Mouse (Mus musculus) midbrain, embryonic 13.5 days (tissue): ENCODE measurements around the gene Prkd2. TPM values are rescaled to one million over a fixed set of nuclear protein-coding genes. Genes with fewer than 3 reads are reported as not detected.

Experiments used
- ATAC-seq: fragments of 200-750 bp; cut with Nextera tagmentation; 2 replicates; pipeline ENCODE4 v1.8.0; 2017; ENCODE audit warnings: mild to moderate bottlenecking, moderate TSS enrichment, moderate library complexity
- H3K27ac ChIP-seq: fragments of 300-500 bp; sonication (generic); 2 replicates; pipeline ENCODE4 v1.5.1; 2015; ENCODE audit warnings: inconsistent platforms, mild to moderate bottlenecking, moderate library complexity
- H3K27me3 ChIP-seq: fragments of 300-500 bp; sonication (generic); 2 replicates; pipeline ENCODE4 v1.6.1; 2015; ENCODE audit warnings: mild to moderate bottlenecking, inconsistent platforms
- H3K36me3 ChIP-seq: fragments of 300-500 bp; sonication (generic); 2 replicates; pipeline ENCODE4 v1.6.1; 2015; ENCODE audit warnings: mild to moderate bottlenecking, inconsistent platforms
- H3K4me1 ChIP-seq: fragments of 300-500 bp; sonication (generic); replicated peaks from 2 replicates; pipeline ENCODE4 v1.6.1; 2015; ENCODE audit warnings: inconsistent platforms
- H3K4me2 ChIP-seq: fragments of 300-500 bp; sonication (generic); replicated peaks from 2 replicates; pipeline ENCODE4 v1.6.1; 2015; ENCODE audit warnings: moderate library complexity, mild to moderate bottlenecking, inconsistent platforms
- H3K4me3 ChIP-seq: fragments of 300-500 bp; sonication (generic); replicated peaks from 2 replicates; pipeline ENCODE4 v1.5.1; 2015; ENCODE audit warnings: mild to moderate bottlenecking, inconsistent platforms
- H3K9ac ChIP-seq: fragments of 300-500 bp; sonication (generic); replicated peaks from 2 replicates; pipeline ENCODE4 v1.6.1; 2015; ENCODE audit warnings: mild to moderate bottlenecking, inconsistent platforms
- H3K9me3 ChIP-seq: fragments of 300-500 bp; sonication (generic); 2 replicates; pipeline ENCODE4 v1.6.1; 2016; ENCODE audit warnings: mild to moderate bottlenecking, inconsistent platforms
- WGBS: fragments of 180-500 bp; shearing (Covaris S2); methylation state at CpG from one replicate; pipeline ENCODE4 v1.1.7; 2015; 5-methylcytosine and 5-hydroxymethylcytosine counted together
- polyA plus RNA-seq: library from polyadenylated mRNA; unstranded; fragments of >200 nt; fragmentation: Nextera tagmentation; extraction: Ambion mirVana; gene quantifications from 2 replicates; pipeline ENCODE4 v1.2.1, GENCODE M21; 2015

Prkd2 gene
- polyA plus RNA-seq, 1 experiment from 2014 or later, result 6.6 TPM

DNA sequence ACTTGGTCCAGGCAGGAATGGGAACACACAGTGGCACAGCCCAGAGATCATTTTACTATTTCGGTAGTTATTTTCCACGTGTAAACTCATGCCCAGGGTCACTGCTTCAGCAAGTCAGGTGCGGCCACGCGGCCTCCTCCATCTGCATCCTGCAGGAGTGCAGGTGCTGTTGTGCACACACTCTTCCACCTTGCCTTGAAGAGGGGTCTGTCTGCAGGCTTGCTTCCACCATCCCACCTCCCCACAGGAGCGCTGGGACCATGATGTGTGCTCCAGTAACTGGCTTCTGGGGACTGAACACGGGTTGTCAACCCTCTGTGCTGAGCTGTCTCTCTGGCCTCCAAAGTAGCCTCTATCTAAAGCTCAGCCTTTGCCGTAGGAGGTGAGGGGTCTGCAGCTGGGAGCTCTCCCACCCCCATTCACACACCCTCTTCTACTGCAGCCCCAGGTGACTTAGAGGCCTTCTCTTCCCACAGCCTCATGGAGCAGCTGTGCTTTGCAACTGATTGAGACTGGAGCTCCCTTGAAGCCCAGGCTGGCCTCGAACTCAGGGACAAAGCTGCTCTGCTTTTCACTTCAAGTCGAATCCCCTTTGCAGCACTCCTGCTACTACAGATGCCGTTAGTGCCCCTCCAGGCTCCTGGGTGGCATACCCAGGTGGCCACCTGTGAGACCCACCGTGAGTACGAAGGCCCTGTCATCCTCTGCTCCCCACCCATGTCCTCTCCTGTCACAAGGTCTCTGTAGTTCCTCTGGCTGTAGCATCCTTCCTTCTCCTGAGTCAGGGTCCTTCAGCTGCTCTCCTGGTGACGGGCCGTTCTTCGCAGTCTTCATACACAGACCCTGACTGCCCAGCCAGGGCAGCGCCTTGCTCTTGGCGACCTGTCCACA is 72.0 kb downstream of the Prkd2 start:
- WGBS, result 86% methylated on average over 18 of the region's 18 CpGs
- Histone ChIP-seq H3K4me3 (no peak overlapping the region), H3K27ac (0 out of 2 replicates have a peak overlapping the region, but pooled peaks have one; percentile 12), H3K4me1 (peaks cover 23% of the 10 kb centered on the region), H3K9me3 (no peaks in the 10 kb centered on the region), H3K27me3 (no peaks in the 10 kb centered on the region), H3K9ac (no peak overlapping the region), H3K36me3 (peaks cover 60% of the 10 kb centered on the region), H3K4me2 (no peak overlapping the region)
- no peak for ATAC-seq

DNA sequence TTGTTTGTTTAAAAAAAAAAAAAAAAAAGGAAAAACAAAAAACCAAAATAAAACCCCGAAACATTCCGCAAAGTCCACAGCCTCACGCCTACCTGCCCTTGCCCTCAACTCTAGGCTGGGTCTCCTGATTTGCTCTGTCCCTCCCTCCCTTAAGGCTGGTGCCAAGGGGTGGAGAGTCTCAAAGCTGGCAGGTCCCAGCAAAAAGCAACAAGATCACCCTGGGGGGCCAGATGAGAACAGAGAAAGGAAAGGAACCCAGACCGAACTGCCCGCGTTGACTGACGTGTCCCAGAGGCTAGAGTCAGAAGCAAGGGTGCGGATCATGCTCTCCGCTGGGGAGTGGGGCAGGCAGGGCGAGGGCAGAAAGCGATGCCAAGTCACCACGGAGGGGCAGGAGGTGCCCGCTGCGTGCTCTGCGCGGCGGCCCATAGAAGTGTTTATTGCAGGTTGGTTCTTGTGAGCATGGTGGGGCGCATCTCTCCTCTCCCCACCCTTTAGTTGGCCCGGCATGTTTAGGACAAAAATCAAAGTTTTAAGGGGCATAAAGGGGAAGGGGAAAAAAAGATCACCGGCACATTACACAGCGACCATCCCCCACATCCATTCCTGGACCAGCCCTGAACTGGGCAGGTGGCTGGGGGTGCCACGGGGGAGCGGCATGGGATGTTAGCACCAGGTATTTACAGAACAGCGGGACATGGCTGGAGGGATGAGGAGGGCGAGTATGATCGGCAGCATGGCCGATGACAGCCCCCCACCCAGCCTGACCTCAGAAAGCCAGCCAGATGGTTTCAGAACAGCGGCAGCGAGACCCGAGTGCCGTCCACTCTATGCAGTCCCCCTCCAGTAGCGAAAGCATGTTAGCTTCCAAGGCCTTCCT is 73.0 kb downstream of the Prkd2 start:
- H3K9ac ChIP-seq, result no peak overlapping the region
- peaks cover 67% of the 10 kb centered on the region for H3K36me3 ChIP-seq
- WGBS, result 93% methylated on average over 32 of the region's 32 CpGs
- no peak overlapping the region for H3K4me3 ChIP-seq
- H3K27me3 ChIP-seq, result no peaks in the 10 kb centered on the region
- no peak overlapping the region for H3K27ac ChIP-seq
- peaks cover 33% of the 10 kb centered on the region for H3K4me1 ChIP-seq
- no peaks in the 10 kb centered on the region for H3K9me3 ChIP-seq
- H3K4me2 ChIP-seq, result no peak overlapping the region
- no peak for ATAC-seq

DNA sequence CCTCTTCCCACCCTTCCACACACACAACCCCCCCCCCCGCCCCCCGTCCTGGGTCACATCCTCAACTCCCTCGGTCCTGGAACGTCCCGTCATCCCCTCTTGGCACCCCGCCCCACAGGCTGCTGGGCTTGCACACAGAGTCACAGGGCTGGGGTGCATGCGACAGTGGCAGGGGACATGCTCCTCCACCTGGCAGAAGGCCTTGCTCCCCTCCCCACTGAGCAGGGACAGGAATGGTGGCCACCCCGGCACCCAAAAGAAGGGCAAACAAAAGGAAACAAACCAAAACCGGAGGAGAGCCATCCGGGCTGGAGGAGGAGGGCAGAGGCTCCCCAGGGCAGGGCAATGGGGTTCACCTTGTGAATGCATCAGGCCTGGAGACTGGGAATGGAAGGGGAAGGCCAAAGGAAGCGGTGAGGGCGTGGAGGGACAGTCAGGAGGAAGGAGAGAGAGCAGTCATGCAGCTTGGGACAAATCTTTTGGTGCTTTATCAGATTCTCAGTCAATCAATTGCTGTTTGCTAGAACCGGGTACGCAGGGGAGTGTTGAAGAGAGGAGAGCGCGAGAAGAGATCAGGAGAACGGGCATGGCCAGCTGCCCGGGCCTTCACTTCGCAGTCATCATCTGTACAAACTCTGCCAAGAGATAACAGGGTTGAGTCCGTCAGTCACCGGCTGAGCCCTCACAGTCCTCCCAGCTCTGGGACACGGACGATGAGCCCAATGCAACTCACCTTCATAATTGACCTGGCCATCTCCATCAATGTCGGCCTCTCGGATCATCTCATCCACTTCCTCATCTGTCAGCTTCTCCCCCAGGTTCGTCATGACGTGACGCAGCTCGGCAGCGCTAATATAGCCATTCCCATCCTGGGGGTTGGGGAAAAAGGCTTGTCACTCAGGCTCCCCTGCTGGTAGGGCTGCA is 73.9 kb downstream of the Prkd2 start:
- Histone ChIP-seq H3K27ac (no peak overlapping the region), H3K4me1 (peaks cover 42% of the 10 kb centered on the region), H3K9ac (no peak overlapping the region; the same call in 1 of the 2 replicates), H3K9me3 (no peaks in the 10 kb centered on the region), H3K4me2 (no peak overlapping the region), H3K36me3 (peaks cover 73% of the 10 kb centered on the region), H3K27me3 (no peaks in the 10 kb centered on the region), H3K4me3 (no peak overlapping the region)
- ATAC-seq, result no peak
- WGBS, result 87% methylated on average over 29 of the region's 30 CpGs

DNA sequence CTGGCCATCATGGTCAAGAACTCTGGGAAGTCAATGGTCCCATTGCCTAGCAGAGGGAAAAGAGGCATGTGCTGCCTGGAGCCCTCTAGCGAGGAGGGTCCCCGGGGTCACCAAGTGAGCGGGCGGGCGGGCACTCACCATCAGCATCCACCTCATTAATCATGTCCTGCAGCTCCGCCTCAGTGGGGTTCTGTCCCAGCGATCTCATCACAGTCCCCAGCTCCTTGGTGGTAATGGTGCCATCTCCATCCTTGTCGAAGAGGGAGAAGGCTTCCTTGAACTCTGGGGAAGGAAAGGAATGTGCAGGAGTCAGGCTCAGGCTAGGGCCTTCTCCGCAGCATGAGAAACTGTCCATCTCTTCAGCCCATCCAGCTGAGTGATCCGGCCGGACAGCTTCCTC is 74.7 kb downstream of the Prkd2 start:
- WGBS, result 89% methylated on average over 11 of the region's 11 CpGs
- H3K9ac ChIP-seq, result no peak overlapping the region
- H3K36me3 ChIP-seq, result peaks cover 73% of the 10 kb centered on the region
- peaks cover 51% of the 10 kb centered on the region for H3K4me1 ChIP-seq
- no peak overlapping the region for H3K4me3 ChIP-seq
- H3K9me3 ChIP-seq, result no peaks in the 10 kb centered on the region
- no peak for ATAC-seq
- no peak overlapping the region; the same call in 1 of the 2 replicates for H3K27ac ChIP-seq
- H3K27me3 ChIP-seq, result no peaks in the 10 kb centered on the region
- H3K4me2 ChIP-seq, result no peak overlapping the region

DNA sequence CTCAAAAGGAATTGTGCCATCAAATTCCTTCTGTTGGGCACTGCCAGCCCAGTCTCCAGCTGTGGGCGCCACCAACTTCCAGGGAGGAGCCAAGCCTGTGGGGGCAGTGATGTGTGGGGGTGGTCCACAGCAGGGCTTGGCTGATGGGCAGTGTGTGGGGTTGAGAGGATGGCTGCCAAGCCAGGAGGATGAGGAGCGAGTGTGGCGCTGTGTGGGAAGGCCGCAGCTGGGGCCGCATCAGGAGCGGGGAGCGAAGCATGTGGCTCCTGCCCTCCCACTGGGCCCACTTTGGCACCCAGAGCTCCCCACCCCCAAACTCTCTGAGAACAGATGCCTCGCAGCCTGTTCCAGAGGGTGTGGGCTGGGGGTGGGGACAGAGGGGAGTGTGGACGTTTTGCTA is 75.3 kb downstream of the Prkd2 start:
- peaks cover 72% of the 10 kb centered on the region for H3K36me3 ChIP-seq
- H3K4me3 ChIP-seq, result no peak overlapping the region
- H3K4me2 ChIP-seq, result no peak overlapping the region
- peaks cover 56% of the 10 kb centered on the region for H3K4me1 ChIP-seq
- no peaks in the 10 kb centered on the region for H3K9me3 ChIP-seq
- 85% methylated on average over 9 of the region's 9 CpGs for WGBS
- no peak for ATAC-seq
- H3K9ac ChIP-seq, result no peak overlapping the region
- peak overlapping the region; percentile 19; the same call in 1 of the 2 replicates for H3K27ac ChIP-seq
- no peaks in the 10 kb centered on the region for H3K27me3 ChIP-seq

DNA sequence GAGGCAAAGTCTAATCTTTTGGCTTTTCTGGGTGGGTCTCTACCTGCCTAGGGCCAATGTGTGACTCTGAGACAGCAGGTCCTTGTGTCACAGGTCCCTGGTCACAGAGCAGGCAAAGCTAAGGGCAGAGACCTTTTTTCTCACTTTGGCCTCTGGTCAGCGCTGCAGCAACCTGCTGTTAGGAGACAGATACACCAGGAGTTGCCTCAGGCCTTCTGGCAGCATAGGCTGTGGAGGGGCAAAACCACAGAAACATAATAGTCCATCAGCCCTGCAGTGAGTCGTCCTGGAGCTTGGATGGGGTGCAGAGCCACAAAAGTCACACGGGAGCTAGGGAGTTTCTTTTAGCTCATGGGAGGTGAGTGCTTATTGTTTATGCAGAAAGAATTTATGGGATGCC is 76.0 kb downstream of the Prkd2 start:
- WGBS, result 75% methylated on average over 3 of the region's 3 CpGs
- Histone ChIP-seq H3K27ac (peak overlapping the region; percentile 19; the same call in 1 of the 2 replicates), H3K4me3 (no peak overlapping the region), H3K27me3 (no peaks in the 10 kb centered on the region), H3K9ac (no peak overlapping the region), H3K4me1 (peaks cover 57% of the 10 kb centered on the region), H3K36me3 (peaks cover 68% of the 10 kb centered on the region), H3K4me2 (no peak overlapping the region), H3K9me3 (no peaks in the 10 kb centered on the region)
- ATAC-seq, result no peak

DNA sequence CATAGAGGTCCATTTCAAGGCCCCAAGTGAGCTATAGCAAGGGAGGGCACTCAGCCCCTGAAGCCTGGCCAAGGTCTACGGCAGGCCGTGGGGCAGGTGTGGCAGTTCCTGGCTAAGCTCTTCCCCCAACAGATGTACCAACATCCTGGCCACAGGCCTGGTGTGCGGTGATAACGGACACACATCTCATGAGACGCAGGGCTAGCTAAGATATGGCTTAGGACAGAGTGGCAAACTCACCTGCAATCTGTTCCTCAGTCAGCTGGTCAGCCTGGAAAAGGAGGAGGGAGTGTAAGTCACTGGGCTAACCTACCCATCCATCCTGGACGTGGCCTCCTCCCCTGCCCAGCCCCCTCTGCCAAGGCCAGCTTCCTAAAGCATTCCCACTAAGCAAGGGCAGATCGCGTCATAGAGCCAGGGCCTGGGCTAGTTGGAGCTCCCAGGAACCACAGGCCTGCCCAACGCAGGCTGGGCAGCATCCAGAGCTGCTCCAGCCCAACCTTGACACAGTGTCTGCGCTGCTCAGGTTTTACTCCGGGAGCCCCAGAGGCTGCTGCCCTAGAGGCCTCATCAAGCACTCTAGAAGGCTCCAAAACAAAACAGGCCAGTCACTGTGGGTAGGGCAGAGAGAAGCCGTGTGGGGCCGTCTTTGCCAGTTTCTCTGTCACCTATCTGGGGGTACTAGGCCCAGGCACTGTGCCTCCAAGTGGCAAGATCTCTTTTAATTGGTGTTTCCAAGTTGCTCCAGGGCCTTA is 76.9 kb downstream of the Prkd2 start:
- H3K9ac ChIP-seq, result peak overlapping the region; percentile 57
- 83% methylated on average over 13 of the region's 13 CpGs for WGBS
- H3K27me3 ChIP-seq, result no peaks in the 10 kb centered on the region
- peak overlapping the region; percentile 15 for H3K4me3 ChIP-seq
- peak overlapping the region; percentile 85 for H3K4me2 ChIP-seq
- no peaks in the 10 kb centered on the region for H3K9me3 ChIP-seq
- peaks cover 64% of the 10 kb centered on the region for H3K36me3 ChIP-seq
- ATAC-seq, result no peak
- peak overlapping the region; percentile 22; the same call in 1 of the 2 replicates for H3K27ac ChIP-seq
- H3K4me1 ChIP-seq, result peaks cover 58% of the 10 kb centered on the region

Other genes with a start within 250 kb of the Prkd2 start
- gene Arhgap35, start 227.9 kb upstream of the Prkd2 start, polyA plus RNA-seq, result 32.4 and 34.0 TPM in 2 replicates
- not detected in 2 replicates for gene Ceacam15, start 167.2 kb upstream of the Prkd2 start, polyA plus RNA-seq
- 0.14 TPM in 1 of 2 replicates, not detected in the other for gene Ceacam9, start 121.0 kb upstream of the Prkd2 start, polyA plus RNA-seq
- gene Ap2s1, start 104.5 kb upstream of the Prkd2 start, polyA plus RNA-seq, result 360 and 361 TPM in 2 replicates
- 13.8 and 14.9 TPM in 2 replicates for gene Slc1a5, start 61.6 kb upstream of the Prkd2 start, polyA plus RNA-seq
- gene Strn4, start 27.0 kb upstream of the Prkd2 start, polyA plus RNA-seq, result 184 and 186 TPM in 2 replicates
- 43.9 and 46.1 TPM in 2 replicates for gene Fkrp, start 26.2 kb upstream of the Prkd2 start, polyA plus RNA-seq
- gene Dact3, start 32.4 kb downstream of the Prkd2 start, polyA plus RNA-seq, result 2.8 and 2.9 TPM in 2 replicates
- gene Gng8, start 48.9 kb downstream of the Prkd2 start, polyA plus RNA-seq, result 23.4 and 30.8 TPM in 2 replicates
- 0.41 and 0.54 TPM in 2 replicates for gene Ptgir, start 63.6 kb downstream of the Prkd2 start, polyA plus RNA-seq
- gene Calm3, start 81.2 kb downstream of the Prkd2 start, polyA plus RNA-seq, result 297 and 325 TPM in 2 replicates
- 119 and 120 TPM in 2 replicates for gene Pnmal2, start 101.8 kb downstream of the Prkd2 start, polyA plus RNA-seq
- gene Pnmal1, start 116.8 kb downstream of the Prkd2 start, polyA plus RNA-seq, result 54.7 and 60.8 TPM in 2 replicates
- 3.4 and 4.3 TPM in 2 replicates for gene Gm42372, start 140.2 kb downstream of the Prkd2 start, polyA plus RNA-seq
- 5.6 and 5.9 TPM in 2 replicates for gene Ccdc8, start 149.8 kb downstream of the Prkd2 start, polyA plus RNA-seq
- 108 and 110 TPM in 2 replicates for gene Ppp5c, start 185.0 kb downstream of the Prkd2 start, polyA plus RNA-seq
- gene Hif3a, start 219.5 kb downstream of the Prkd2 start, polyA plus RNA-seq, result 2.0 and 2.4 TPM in 2 replicates
- gene Psg16, start 231.1 kb downstream of the Prkd2 start, polyA plus RNA-seq, result 1.2 and 1.5 TPM in 2 replicates